In genomic region chr13:63039848-63040247, GRCm38 (mm10) we compare ENCODE assay signal across 18 mouse cellular contexts.
DNase-seq lines count a peak whose midpoint lies in the region; ATAC-seq lines count a peak whose summit lies in the region.
"Had no signal": no experiment of that assay in that cellular context is flagged by ENCODE, and none has a peak within 500 bp of the region (broad histone marks: within the 10 kb centered on the region; RNA-seq: fewer than 3 reads in every experiment).

No protein-coding gene starts in this region.

- peak overlapping the region; percentile 30; the same call in 1 of the 2 replicates for H3K27ac ChIP-seq in kidney, embryonic 14.5 days (ENCODE audit: low read depth, low read length)
- H3K27ac ChIP-seq: midbrain, embryonic 12.5 days had no signal

- no peaks in the 10 kb centered on the region for H3K4me1 ChIP-seq in kidney, embryonic 14.5 days (ENCODE audit: control insufficient read depth, insufficient read depth, low read length)
- H3K4me1 ChIP-seq in megakaryocyte, embryonic 14.5 days = peaks cover 28% of the 10 kb centered on the region

- H3K9ac ChIP-seq in kidney, embryonic 14.5 days (ENCODE audit: low read depth, low read length) = no peak overlapping the region
- H3K9ac ChIP-seq: liver, postnatal 0 days; midbrain, embryonic 12.5 days had no signal

- no peaks in the 10 kb centered on the region for H3K27me3 ChIP-seq in kidney, embryonic 14.5 days (ENCODE audit: control insufficient read depth, insufficient read depth, low read length)
- H3K27me3 ChIP-seq in megakaryocyte, embryonic 14.5 days (replicated peaks) = peaks cover 2% of the 10 kb centered on the region
- H3K27me3 ChIP-seq: midbrain, embryonic 12.5 days had no signal

- no peaks in the 10 kb centered on the region for H3K9me3 ChIP-seq in kidney, embryonic 14.5 days (ENCODE audit: control insufficient read depth, low read length)
- H3K9me3 ChIP-seq in megakaryocyte, embryonic 14.5 days = no peaks in the 10 kb centered on the region
- H3K9me3 ChIP-seq: midbrain, embryonic 12.5 days had no signal

- DNase-seq in heart, adult 9 months (ENCODE audit: low spot score in 2 of 2) = peak; percentile 23 to 24
- no peak for DNase-seq in heart, postnatal 4 days
- DNase-seq in kidney, adult 8-10 months = no peak
- DNase-seq in frontal cortex, postnatal 14 days (ENCODE audit: low spot score in 2 of 2) = no peak
- DNase-seq in cerebellum, adult 9-11 months = no peak
- DNase-seq: adrenal gland, adult 8-10 months; cerebellum, adult 11 months; cerebellum, postnatal 36 days; layer of hippocampus, postnatal 36 days; liver; liver, postnatal 0 days; thymus, adult 2 months had no signal

- H3K4me2 ChIP-seq in kidney, embryonic 14.5 days (replicated peaks; ENCODE audit: low read depth, low read length) = no peak overlapping the region
- H3K4me2 ChIP-seq: midbrain, embryonic 12.5 days had no signal

- no peaks in the 10 kb centered on the region for H3K36me3 ChIP-seq in kidney, embryonic 14.5 days (ENCODE audit: control insufficient read depth, insufficient read depth, low read length)
- no peaks in the 10 kb centered on the region for H3K36me3 ChIP-seq in megakaryocyte, embryonic 14.5 days (replicated peaks; ENCODE audit: low read length)
- H3K36me3 ChIP-seq: midbrain, embryonic 12.5 days had no signal

- 81% methylated on average over 2 of the region's 2 CpGs for WGBS in kidney, embryonic 14.5 days

- ATAC-seq in kidney, embryonic 14.5 days (ENCODE audit: low FRiP score, low TSS enrichment) = no peak
- ATAC-seq in megakaryocyte, adult 5-6 weeks (ENCODE audit: poor library complexity, severe bottlenecking) = no peak
- ATAC-seq: forebrain, embryonic 14.5 days; liver, postnatal 0 days had no signal

- no peak overlapping the region for H3K4me3 ChIP-seq in kidney, embryonic 14.5 days (ENCODE audit: low read length)
- peak overlapping the region; percentile 47 for H3K4me3 ChIP-seq in megakaryocyte, embryonic 14.5 days (replicated peaks)
- H3K4me3 ChIP-seq: erythroblast, embryonic 14.5 days; midbrain, embryonic 12.5 days had no signal

Comparison
In these comparisons a context has a peak if more than half of its experiments do, and no peak if none do; other contexts are left out.
1. DNase-seq: peak in heart, adult 9 months (2 of 2); none in heart, postnatal 4 days (single experiment), kidney, adult 8-10 months (0 of 2), frontal cortex, postnatal 14 days (0 of 2) and cerebellum, adult 9-11 months (single experiment).